Mouse (Mus musculus): ENCODE data around the gene P4ha3. TPM values are rescaled to one million over a fixed set of nuclear protein-coding genes. Genes with fewer than 3 reads are reported as not detected.
"Not testable (repeated sequence)": the region's sequence is repeated elsewhere in the genome, so short reads cannot be mapped to it uniquely, and the experiment has no call there.

The P4ha3 gene
- polyA plus RNA-seq (2015; fragmentation: Nextera tagmentation; extraction: Ambion mirVana), result 2.4 and 2.7 TPM in 2 replicates

- Histone ChIP-seq H3K4me1 (peaks cover 24% of the 10 kb centered on the region), H3K9ac (replicated peaks) (peak within 1 kb of the TSS; percentile 52), H3K4me3 (peak within 1 kb of the TSS; percentile 47), H3K36me3 (no peaks in the 10 kb centered on the region), H3K27me3 (peaks cover 7% of the 10 kb centered on the region; the same call in 1 of the 2 replicates), H3K4me2 (replicated peaks) (peak within 1 kb of the TSS; percentile 77), H3K27ac (replicated peaks) (no peak within 1 kb of the TSS), H3K9me3 (no peaks in the 10 kb centered on the region)
- under 1% methylated on average over 43 of the region's 53 CpGs for WGBS
- peak; percentile 48; the same call in 1 of the 2 replicates for ATAC-seq (replicated peaks)
Measured at GRCm38 (mm10) chr7:100285383-100285782, at the start of gene P4ha3. Gene P4ha3, plus strand, starts transcription at chr7:100285520.

- no peaks in the 10 kb centered on the region for H3K4me1 ChIP-seq
- H3K9me3 ChIP-seq, result no peaks in the 10 kb centered on the region
- WGBS, result 95% methylated on average over 1 of the region's 1 CpGs
- H3K9ac ChIP-seq (replicated peaks), result no peak overlapping the region
- no peak overlapping the region for H3K27ac ChIP-seq (replicated peaks)
- no peak overlapping the region for H3K4me3 ChIP-seq
- H3K27me3 ChIP-seq, result no peaks in the 10 kb centered on the region
- H3K4me2 ChIP-seq (replicated peaks), result no peak overlapping the region
- no peaks in the 10 kb centered on the region for H3K36me3 ChIP-seq
- ATAC-seq (replicated peaks), result no peak
Measured at GRCm38 (mm10) chr7:100238271-100238670, 47.0 kb upstream of the P4ha3 start.

GRCm38 (mm10) chr7:100240601-100241000 lies 44.7 kb upstream of the P4ha3 start:
- no peak overlapping the region for H3K4me3 ChIP-seq
- no peak overlapping the region for H3K27ac ChIP-seq (replicated peaks)
- no peaks in the 10 kb centered on the region for H3K27me3 ChIP-seq
- H3K4me2 ChIP-seq (replicated peaks), result no peak overlapping the region
- H3K36me3 ChIP-seq, result no peaks in the 10 kb centered on the region
- ATAC-seq (replicated peaks), result no peak
- H3K9me3 ChIP-seq, result no peaks in the 10 kb centered on the region
- H3K9ac ChIP-seq (replicated peaks), result no peak overlapping the region
- no peaks in the 10 kb centered on the region for H3K4me1 ChIP-seq
- 49% methylated on average over 2 of the region's 2 CpGs for WGBS

GRCm38 (mm10) chr7:100243007-100243406 lies 42.3 kb upstream of the P4ha3 start:
- 74% methylated on average over 1 of the region's 1 CpGs for WGBS
- ATAC-seq (replicated peaks), result no peak
- Histone ChIP-seq H3K27me3 (no peaks in the 10 kb centered on the region), H3K4me3 (no peak overlapping the region), H3K9ac (replicated peaks) (no peak overlapping the region), H3K9me3 (no peaks in the 10 kb centered on the region), H3K4me1 (no peaks in the 10 kb centered on the region), H3K36me3 (no peaks in the 10 kb centered on the region), H3K27ac (replicated peaks) (no peak overlapping the region), H3K4me2 (replicated peaks) (no peak overlapping the region)

- Histone ChIP-seq H3K27me3 (no peaks in the 10 kb centered on the region), H3K9ac (replicated peaks) (no peak overlapping the region), H3K36me3 (no peaks in the 10 kb centered on the region), H3K9me3 (no peaks in the 10 kb centered on the region), H3K27ac (replicated peaks) (no peak overlapping the region), H3K4me3 (no peak overlapping the region), H3K4me2 (replicated peaks) (no peak overlapping the region), H3K4me1 (no peaks in the 10 kb centered on the region)
- ATAC-seq (replicated peaks), result no peak
- 92% methylated on average over 4 of the region's 4 CpGs for WGBS
Measured at GRCm38 (mm10) chr7:100244225-100244624, 41.1 kb upstream of the P4ha3 start.

GRCm38 (mm10) chr7:100245176-100245575 lies 40.1 kb upstream of the P4ha3 start:
- ATAC-seq (replicated peaks), result no peak
- H3K27me3 ChIP-seq, result no peaks in the 10 kb centered on the region
- no peak overlapping the region for H3K9ac ChIP-seq (replicated peaks)
- H3K27ac ChIP-seq (replicated peaks), result no peak overlapping the region
- H3K36me3 ChIP-seq, result no peaks in the 10 kb centered on the region
- no peak overlapping the region for H3K4me2 ChIP-seq (replicated peaks)
- 94% methylated on average over 3 of the region's 3 CpGs for WGBS
- H3K9me3 ChIP-seq, result no peaks in the 10 kb centered on the region
- H3K4me1 ChIP-seq, result no peaks in the 10 kb centered on the region
- no peak overlapping the region for H3K4me3 ChIP-seq

GRCm38 (mm10) chr7:100250667-100251066 lies 34.7 kb upstream of the P4ha3 start:
- H3K27ac ChIP-seq (replicated peaks), result no peak overlapping the region
- no peaks in the 10 kb centered on the region for H3K9me3 ChIP-seq
- no peak for ATAC-seq (replicated peaks)
- WGBS, result 95% methylated on average over 5 of the region's 5 CpGs
- no peak overlapping the region for H3K9ac ChIP-seq (replicated peaks)
- H3K4me3 ChIP-seq, result no peak overlapping the region
- H3K4me2 ChIP-seq (replicated peaks), result no peak overlapping the region
- H3K4me1 ChIP-seq, result no peaks in the 10 kb centered on the region
- peaks cover 24% of the 10 kb centered on the region for H3K36me3 ChIP-seq
- H3K27me3 ChIP-seq, result no peaks in the 10 kb centered on the region

GRCm38 (mm10) chr7:100262350-100262749 lies 23.0 kb upstream of the P4ha3 start:
- Histone ChIP-seq H3K36me3 (peaks cover 41% of the 10 kb centered on the region), H3K27me3 (no peaks in the 10 kb centered on the region), H3K4me2 (replicated peaks) (no peak overlapping the region), H3K9ac (replicated peaks) (no peak overlapping the region), H3K27ac (replicated peaks) (no peak overlapping the region), H3K4me3 (no peak overlapping the region), H3K9me3 (no peaks in the 10 kb centered on the region), H3K4me1 (no peaks in the 10 kb centered on the region)
- no peak for ATAC-seq (replicated peaks)
- 82% methylated on average over 3 of the region's 3 CpGs for WGBS

- not testable (repeated sequence) for ATAC-seq (replicated peaks); H3K27ac ChIP-seq (replicated peaks); H3K4me2 ChIP-seq (replicated peaks); H3K9ac ChIP-seq (replicated peaks); H3K4me1 ChIP-seq; H3K27me3 ChIP-seq; H3K9me3 ChIP-seq; H3K4me3 ChIP-seq
- peaks cover 51% of the 10 kb centered on the region for H3K36me3 ChIP-seq
- WGBS, result 54% methylated on average over 17 of the region's 17 CpGs
Measured at GRCm38 (mm10) chr7:100264934-100265333, 20.4 kb upstream of the P4ha3 start.

GRCm38 (mm10) chr7:100272369-100272768 lies 13.0 kb upstream of the P4ha3 start:
- H3K27me3 ChIP-seq, result no peaks in the 10 kb centered on the region
- no peaks in the 10 kb centered on the region for H3K4me1 ChIP-seq
- no peak overlapping the region for H3K4me3 ChIP-seq
- peaks cover 26% of the 10 kb centered on the region for H3K36me3 ChIP-seq
- H3K27ac ChIP-seq (replicated peaks), result no peak overlapping the region
- H3K9ac ChIP-seq (replicated peaks), result no peak overlapping the region
- no peaks in the 10 kb centered on the region for H3K9me3 ChIP-seq
- WGBS, result 96% methylated on average over 8 of the region's 8 CpGs
- ATAC-seq (replicated peaks), result no peak
- H3K4me2 ChIP-seq (replicated peaks), result no peak overlapping the region

GRCm38 (mm10) chr7:100274507-100274906 lies 10.8 kb upstream of the P4ha3 start:
- Histone ChIP-seq H3K27me3 (no peaks in the 10 kb centered on the region), H3K9me3 (no peaks in the 10 kb centered on the region), H3K27ac (replicated peaks) (no peak overlapping the region), H3K4me2 (replicated peaks) (no peak overlapping the region), H3K4me3 (no peak overlapping the region), H3K36me3 (peaks cover 13% of the 10 kb centered on the region), H3K4me1 (no peaks in the 10 kb centered on the region), H3K9ac (replicated peaks) (no peak overlapping the region)
- 87% methylated on average over 6 of the region's 6 CpGs for WGBS
- ATAC-seq (replicated peaks), result no peak

GRCm38 (mm10) chr7:100276397-100276796 lies 8.9 kb upstream of the P4ha3 start:
- 46% methylated on average over 2 of the region's 2 CpGs for WGBS
- H3K27ac ChIP-seq (replicated peaks), result no peak overlapping the region
- no peaks in the 10 kb centered on the region for H3K27me3 ChIP-seq
- ATAC-seq (replicated peaks), result no peak
- peaks cover 11% of the 10 kb centered on the region for H3K36me3 ChIP-seq
- H3K4me2 ChIP-seq (replicated peaks), result no peak overlapping the region
- H3K4me3 ChIP-seq, result no peak overlapping the region
- H3K9ac ChIP-seq (replicated peaks), result no peak overlapping the region
- no peaks in the 10 kb centered on the region for H3K4me1 ChIP-seq
- H3K9me3 ChIP-seq, result no peaks in the 10 kb centered on the region

- Histone ChIP-seq H3K9ac (replicated peaks) (no peak overlapping the region), H3K27me3 (peaks cover 7% of the 10 kb centered on the region; the same call in 1 of the 2 replicates), H3K4me3 (no peak overlapping the region), H3K9me3 (no peaks in the 10 kb centered on the region), H3K36me3 (no peaks in the 10 kb centered on the region), H3K4me1 (0 out of 2 replicates have a peak, but pooled peaks cover 4% of the 10 kb centered on the region), H3K4me2 (replicated peaks) (no peak overlapping the region), H3K27ac (replicated peaks) (no peak overlapping the region)
- whole genome bisulfite sequencing, result 0% methylated on average over 1 of the region's 1 CpGs
- no peak for ATAC-seq (replicated peaks)
Measured at GRCm38 (mm10) chr7:100279803-100280202, 5.5 kb upstream of the P4ha3 start.

Measured in forebrain, embryonic 15.5 days (tissue).